Mouse (Mus musculus) frontal cortex, adult (tissue): Measurements from ENCODE around the gene Eif4a2.

Source experiments
- ATAC-seq: cut with Nextera tagmentation; 2 replicates; pipeline ENCODE4 v1.9.2; 2017; ENCODE audit warnings: mild to moderate bottlenecking, moderate library complexity, mixed read lengths; ENCODE audit not compliant: low TSS enrichment

The Eif4a2 gene

GRCm38 (mm10) chr16:23103841-23104240 lies 3.4 kb upstream of the Eif4a2 start:
- ATAC-seq = no peak

- ATAC-seq = no peak
Measured at GRCm38 (mm10) chr16:23106121-23106520, 1.1 kb upstream of the Eif4a2 start.

- peak; percentile 90 for ATAC-seq
Measured at GRCm38 (mm10) chr16:23107946-23108759, 909 bp downstream of the Eif4a2 start.

- no peak for ATAC-seq
Measured at GRCm38 (mm10) chr16:23108943-23109342, 1.7 kb downstream of the Eif4a2 start.

- no peak for ATAC-seq
Measured at GRCm38 (mm10) chr16:23109350-23110280, 2.4 kb downstream of the Eif4a2 start.

- no peak for ATAC-seq
Measured at GRCm38 (mm10) chr16:23112348-23112747, 5.1 kb downstream of the Eif4a2 start.

- ATAC-seq = no peak
Measured at GRCm38 (mm10) chr16:23112861-23113435, 5.7 kb downstream of the Eif4a2 start.

- no peak for ATAC-seq
Measured at GRCm38 (mm10) chr16:23113903-23114302, 6.7 kb downstream of the Eif4a2 start.

- ATAC-seq = no peak
Measured at GRCm38 (mm10) chr16:23114339-23115171, 7.3 kb downstream of the Eif4a2 start.

GRCm38 (mm10) chr16:23115486-23115885 lies 8.2 kb downstream of the Eif4a2 start:
- no peak for ATAC-seq

GRCm38 (mm10) chr16:23117173-23117572 lies 9.9 kb downstream of the Eif4a2 start:
- ATAC-seq = no peak

- no peak for ATAC-seq
Measured at GRCm38 (mm10) chr16:23122446-23122845, 15.2 kb downstream of the Eif4a2 start.

- no peak for ATAC-seq
Measured at GRCm38 (mm10) chr16:23123104-23123503, 15.9 kb downstream of the Eif4a2 start.

GRCm38 (mm10) chr16:23124398-23124797 lies 17.2 kb downstream of the Eif4a2 start:
- ATAC-seq = no peak

- no peak for ATAC-seq
Measured at GRCm38 (mm10) chr16:23127311-23127672, 20.0 kb downstream of the Eif4a2 start.

- peak; percentile 96 for ATAC-seq
Measured at GRCm38 (mm10) chr16:23127673-23128375, 20.6 kb downstream of the Eif4a2 start, which contains the start of gene Rfc4. Gene Rfc4 (minus strand): TSS chr16:23127737.

- no peak for ATAC-seq
Measured at GRCm38 (mm10) chr16:23130303-23130702, 23.1 kb downstream of the Eif4a2 start.

- ATAC-seq = no peak
Measured at GRCm38 (mm10) chr16:23132336-23132735, 25.1 kb downstream of the Eif4a2 start.

GRCm38 (mm10) chr16:23135421-23136149 lies 28.3 kb downstream of the Eif4a2 start:
- ATAC-seq = peak; percentile 64; the same call in 1 of the 2 replicates

GRCm38 (mm10) chr16:23136406-23136970 lies 29.2 kb downstream of the Eif4a2 start:
- peak; percentile 70 for ATAC-seq
